Mouse (Mus musculus) spleen, adult 10 weeks (tissue): ENCODE results near the gene Rufy4. TPM values are rescaled to one million over a fixed set of nuclear protein-coding genes. Genes with fewer than 3 reads are reported as not detected.

ENCODE experiments used
- polyA plus RNA-seq: library from polyadenylated mRNA; stranded (reverse); fragments of 350-450 nt; fragmentation: Illumina TruSeq; extraction: RNeasy Lipid Tissue Mini Kit (QIAGEN cat#74804); gene quantifications from one replicate; pipeline ENCODE4 v1.2.3, GENCODE M21; 2015; ENCODE audit warnings: low replicate concordance; ENCODE audit not compliant: insufficient read depth

Gene Rufy4
- polyA plus RNA-seq = 1.6 TPM

DNA sequence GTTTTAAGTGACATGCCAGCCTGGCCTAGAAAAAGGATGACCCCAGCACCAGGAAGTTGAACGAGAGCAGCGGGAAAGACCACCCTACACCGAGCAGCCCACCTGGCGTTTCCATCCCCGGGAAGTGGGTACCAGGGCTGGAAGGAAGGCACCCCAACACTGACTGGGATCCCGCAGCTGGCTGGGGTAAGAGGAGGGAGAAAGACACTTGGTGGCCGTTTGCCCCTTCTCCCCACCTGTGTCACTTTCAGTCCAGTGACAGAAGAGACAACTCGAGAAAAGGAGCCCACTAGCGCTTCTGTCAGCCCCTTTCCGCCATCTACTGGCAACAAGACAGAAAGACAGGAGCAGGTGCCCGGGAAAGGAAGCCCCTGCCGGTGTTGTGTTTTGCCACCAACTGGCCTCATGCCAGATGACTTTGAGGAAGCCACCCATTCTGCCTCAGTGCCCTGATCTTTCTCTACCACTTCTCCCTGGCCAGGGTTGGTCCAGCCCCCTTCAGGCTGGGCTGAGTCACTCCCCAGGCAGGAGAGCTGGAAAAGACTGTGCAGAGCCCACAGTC, at the start of gene Rufy4:
Rufy4 (plus strand) TSS at position 551 of the 562 bp plus-strand sequence.

DNA sequence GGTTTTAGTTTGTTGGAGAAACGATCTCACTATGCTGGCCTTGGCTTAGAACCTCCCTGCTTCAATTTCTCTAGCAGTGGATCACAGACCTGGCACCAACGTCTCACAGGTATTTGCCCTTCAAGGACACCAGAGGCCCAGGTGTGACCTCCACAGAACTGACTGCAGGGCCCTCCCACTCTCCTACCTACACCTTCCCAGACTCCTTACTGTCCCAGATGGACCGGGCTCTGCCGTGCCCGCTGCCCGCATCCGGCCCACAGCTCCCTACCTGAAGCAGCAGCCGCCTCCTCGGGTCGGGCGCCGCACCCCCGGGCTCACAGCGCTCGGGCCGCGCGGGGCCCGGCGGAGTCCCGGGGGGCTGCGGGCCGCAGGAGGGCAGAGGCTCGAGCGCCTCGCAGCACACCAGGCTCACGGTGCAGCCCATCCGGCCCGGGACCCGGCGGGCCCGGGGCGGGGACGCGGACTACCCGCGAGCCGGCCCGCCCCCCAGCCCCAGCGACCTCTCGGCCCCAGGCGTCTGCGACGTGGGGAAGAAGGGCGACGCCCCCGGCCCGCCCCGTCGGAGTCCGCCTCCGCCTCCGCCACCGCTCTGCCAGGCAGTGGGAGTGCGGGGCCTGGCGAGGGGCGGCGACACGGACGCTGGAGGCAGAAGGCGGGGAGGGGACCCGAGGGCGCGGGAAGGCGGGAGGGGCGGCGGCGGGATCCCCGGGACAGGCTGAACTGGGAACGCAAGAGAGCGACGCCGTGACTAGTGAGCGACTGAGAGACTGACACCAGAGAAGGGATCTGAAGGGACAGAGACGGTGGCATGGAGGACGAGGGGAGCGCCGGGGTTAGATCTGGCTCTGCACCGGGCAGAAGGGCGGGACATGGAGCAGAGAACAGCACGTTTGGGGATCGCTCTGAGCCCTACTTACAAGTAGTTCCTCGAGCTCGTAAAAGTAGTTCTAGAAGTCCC, 1.0 kb upstream of the Rufy4 start, which contains the start of gene Tns1:
Tns1 (minus strand) TSS at position 429 of the 961 bp plus-strand sequence.

DNA sequence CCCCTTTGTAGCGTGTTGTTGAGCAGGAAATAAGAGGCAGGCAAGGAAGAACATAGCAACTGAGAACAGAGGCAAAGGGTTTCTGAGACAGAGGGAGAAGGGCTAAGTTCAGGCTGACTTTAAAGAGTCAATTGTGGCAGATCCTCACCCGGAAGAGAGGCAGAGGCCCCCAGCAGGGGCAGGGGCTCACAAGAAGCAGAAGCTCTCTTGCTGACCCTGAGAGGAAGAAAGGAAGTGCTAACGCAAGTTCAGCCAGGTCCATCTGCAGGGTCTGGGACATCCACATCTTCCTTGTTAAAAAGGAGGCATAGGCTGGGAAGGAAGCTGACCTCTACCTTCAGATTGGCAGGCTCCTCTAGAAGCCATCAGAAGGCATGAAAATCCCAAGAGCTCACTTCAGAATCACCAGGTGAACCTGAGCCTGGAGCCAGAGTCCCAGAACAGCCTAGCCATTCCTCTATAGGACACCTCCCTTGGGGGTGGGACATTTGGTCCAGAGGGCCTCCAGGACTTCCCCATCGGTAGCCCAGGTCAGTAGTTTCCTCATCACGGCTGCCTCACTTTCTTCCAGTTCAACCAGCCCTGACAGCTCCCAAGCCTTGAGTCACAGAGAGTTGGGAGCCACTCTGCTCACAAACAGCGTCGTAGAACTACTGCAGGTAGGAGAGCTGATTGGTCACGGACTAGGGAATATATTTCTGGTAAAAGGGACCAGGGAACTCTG, 28.3 kb downstream of the Rufy4 start, which contains the start of gene Cxcr2:
Cxcr2 (plus strand) TSS at position 529 of the 724 bp plus-strand sequence.

DNA sequence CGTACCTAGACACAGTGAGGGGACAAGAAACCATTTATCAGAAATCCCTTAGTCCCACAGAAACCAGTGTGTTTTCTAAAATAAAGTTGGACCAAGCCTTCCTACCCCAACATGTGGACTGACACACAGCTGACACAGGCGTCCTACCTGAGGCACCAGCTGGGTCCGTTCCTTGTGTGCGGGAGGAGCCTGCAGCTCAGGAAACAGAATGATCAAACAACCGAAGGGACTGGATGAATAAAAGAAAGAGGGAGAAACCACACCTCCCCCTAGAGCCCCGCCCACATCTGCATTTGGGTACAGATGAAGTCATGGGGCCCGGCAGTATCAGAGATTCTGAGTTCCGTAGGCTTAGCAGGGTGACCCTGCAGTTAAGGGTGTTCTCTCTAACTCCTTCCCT, 69.1 kb downstream of the Rufy4 start, which contains the start of gene Cxcr1:
Cxcr1 (minus strand) TSS at position 187 of the 400 bp plus-strand sequence.

Other genes starting within 250 kb of the Rufy4 start
- 24.1 TPM for gene Tns1, start 1.1 kb upstream of the Rufy4 start, polyA plus RNA-seq
- gene Cxcr2, start 28.4 kb downstream of the Rufy4 start, polyA plus RNA-seq = 29.0 TPM
- gene Cxcr1, start 69.1 kb downstream of the Rufy4 start, polyA plus RNA-seq = 0.29 TPM
- gene Arpc2, start 110.5 kb downstream of the Rufy4 start, polyA plus RNA-seq = 706 TPM
- not detected for gene Gpbar1, start 153.0 kb downstream of the Rufy4 start, polyA plus RNA-seq
- gene Aamp, start 159.2 kb downstream of the Rufy4 start, polyA plus RNA-seq = 42.9 TPM
- gene Pnkd, start 159.4 kb downstream of the Rufy4 start, polyA plus RNA-seq = 18.4 TPM
- gene Tmbim1, start 180.1 kb downstream of the Rufy4 start, polyA plus RNA-seq = 21.1 TPM
- 0.64 TPM for gene Catip, start 236.6 kb downstream of the Rufy4 start, polyA plus RNA-seq
- gene Slc11a1, start 249.7 kb downstream of the Rufy4 start, polyA plus RNA-seq = 46.5 TPM